Mouse (Mus musculus) cerebellum, postnatal 4 days (tissue): Measurements from ENCODE around the gene Hist1h2bp.
"Not testable (repeated sequence)": the region's sequence is repeated elsewhere in the genome, so short reads cannot be mapped to it uniquely, and the experiment has no call there.

Experiments
- DNase-seq, 2 experiments: peaks; one replicate each; pipeline ENCODE4 v3.0.0; 2022; ENCODE audit warnings: low spot score in 2 of 2, mixed read lengths in 1 of 2

The Hist1h2bp gene

GRCm38 (mm10) chr13:21783255-21783617, 4.0 kb upstream of the Hist1h2bp start, which contains the start of gene Hist1h3i:
Hist1h3i (minus strand) TSS chr13:21783370.
- DNase-seq = peak in 1 of 2 experiments; percentile 42

- peak in 1 of 2 experiments; percentile 9 for DNase-seq
These were observed 3.5 kb upstream of the Hist1h2bp start for GRCm38 (mm10) chr13:21783734-21784161.

GRCm38 (mm10) chr13:21784311-21784710, 3.0 kb upstream of the Hist1h2bp start:
- no peak for DNase-seq

- no peak for DNase-seq
These were observed 917 bp upstream of the Hist1h2bp start for GRCm38 (mm10) chr13:21786189-21786898.

- DNase-seq = no peak
These were observed 716 bp downstream of the Hist1h2bp start for GRCm38 (mm10) chr13:21787760-21788593.

GRCm38 (mm10) chr13:21789925-21790324, 2.7 kb downstream of the Hist1h2bp start:
- no peak for DNase-seq

- no peak for DNase-seq
These were observed 3.5 kb downstream of the Hist1h2bp start for GRCm38 (mm10) chr13:21790601-21791283.

GRCm38 (mm10) chr13:21795584-21795983, 8.3 kb downstream of the Hist1h2bp start:
- no peak for DNase-seq

- not testable (repeated sequence) for DNase-seq
These were observed 9.9 kb downstream of the Hist1h2bp start for GRCm38 (mm10) chr13:21797163-21797562.

GRCm38 (mm10) chr13:21803058-21803457, 15.8 kb downstream of the Hist1h2bp start:
- not testable (repeated sequence) for DNase-seq

GRCm38 (mm10) chr13:21810073-21810472, 22.8 kb downstream of the Hist1h2bp start, which contains the start of the genes Hist1h2bq and Hist1h2ao:
Hist1h2bq (minus strand) TSS chr13:21810197.
Hist1h2ao (plus strand) TSS chr13:21810465.
- not testable (repeated sequence) for DNase-seq

GRCm38 (mm10) chr13:21811074-21811473, 23.8 kb downstream of the Hist1h2bp start:
- not testable (repeated sequence) for DNase-seq

- DNase-seq = not testable (repeated sequence)
These were observed 24.3 kb downstream of the Hist1h2bp start, which contains the start of gene Hist1h4m for GRCm38 (mm10) chr13:21811539-21811938. Hist1h4m (plus strand) TSS chr13:21811746.

GRCm38 (mm10) chr13:21812092-21812491, 24.8 kb downstream of the Hist1h2bp start:
- not testable (repeated sequence) for DNase-seq

GRCm38 (mm10) chr13:21820082-21820890, 33.0 kb downstream of the Hist1h2bp start:
- not testable (repeated sequence) for DNase-seq

GRCm38 (mm10) chr13:21828511-21828910, 41.2 kb downstream of the Hist1h2bp start:
- no peak for DNase-seq

- DNase-seq = no peak
These were observed 43.1 kb downstream of the Hist1h2bp start for GRCm38 (mm10) chr13:21830344-21830743.

GRCm38 (mm10) chr13:21831418-21832394, 44.4 kb downstream of the Hist1h2bp start, which contains the start of gene Hist1h4n:
Hist1h4n (minus strand) TSS chr13:21832196.
- DNase-seq = not testable (repeated sequence)

- DNase-seq = not testable (repeated sequence)
These were observed 46.2 kb downstream of the Hist1h2bp start, which contains the start of the genes Hist1h2ap and Hist1h2br for GRCm38 (mm10) chr13:21833461-21833860. Hist1h2ap (minus strand) TSS chr13:21833507. Hist1h2br (plus strand) TSS chr13:21833743.
